Mouse (Mus musculus) G1E-ER4 (cell line): ENCODE results near the gene Ptpn14. TPM values are rescaled to one million over a fixed set of nuclear protein-coding genes. Genes with fewer than 3 reads are reported as not detected.

Source experiments
- GATA1 ChIP-seq: IDR thresholded peaks from one replicate; pipeline ENCODE4 v1.8.0; 2012; ENCODE audit warnings: low read length, inconsistent platforms
- polyA plus RNA-seq: library from polyadenylated mRNA; stranded (reverse); fragments of >175 nt; gene quantifications from 2 replicates; pipeline ENCODE4 v1.2.3, GENCODE M21; 2012

Gene Ptpn14
- polyA plus RNA-seq, 1 experiment = not detected

- no peak for TF ChIP-seq GATA1
Measured at GRCm38 (mm10) chr1:189919756-189920155, 191.7 kb downstream of the Ptpn14 start.

- no peak for TF ChIP-seq GATA1
Measured at GRCm38 (mm10) chr1:189920701-189921567, 192.9 kb downstream of the Ptpn14 start.

DNA sequence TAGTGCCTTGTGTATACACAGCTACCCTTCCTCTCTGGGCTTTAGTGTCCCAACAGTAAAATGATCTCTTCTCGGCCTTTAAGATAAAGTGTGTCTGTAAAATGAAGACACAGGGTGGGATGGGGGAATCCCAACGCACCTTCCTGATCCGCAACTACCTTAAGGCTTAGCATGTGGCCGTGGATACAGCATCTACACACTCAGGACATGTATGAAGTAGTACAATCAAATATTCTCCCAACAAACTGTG, 193.4 kb downstream of the Ptpn14 start:
- TF ChIP-seq GATA1 = no peak

- TF ChIP-seq GATA1 = no peak
Measured at GRCm38 (mm10) chr1:189921818-189922592, 193.9 kb downstream of the Ptpn14 start, which contains the start of gene Smyd2. Gene Smyd2, minus strand, starts transcription at chr1:189922363.

DNA sequence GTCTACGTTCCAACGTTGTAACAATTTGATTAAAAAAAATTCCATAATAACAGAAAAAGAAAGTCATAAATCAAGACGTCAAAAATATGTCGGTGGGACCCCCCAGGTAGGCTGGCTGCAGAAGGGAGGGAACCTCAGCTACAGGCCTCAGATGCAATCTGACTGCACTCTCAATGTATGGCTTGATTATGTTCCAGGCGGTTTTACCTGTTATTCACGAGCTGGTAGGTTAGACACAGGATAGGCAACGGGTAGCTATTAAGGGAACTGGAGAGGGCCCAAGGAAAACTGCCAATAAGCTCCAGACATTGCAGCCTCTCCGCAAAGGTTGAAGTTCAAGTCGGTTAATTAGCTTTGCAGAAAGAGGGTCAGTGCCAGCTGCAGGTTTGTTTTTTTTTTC, 194.7 kb downstream of the Ptpn14 start:
- no peak for TF ChIP-seq GATA1

DNA sequence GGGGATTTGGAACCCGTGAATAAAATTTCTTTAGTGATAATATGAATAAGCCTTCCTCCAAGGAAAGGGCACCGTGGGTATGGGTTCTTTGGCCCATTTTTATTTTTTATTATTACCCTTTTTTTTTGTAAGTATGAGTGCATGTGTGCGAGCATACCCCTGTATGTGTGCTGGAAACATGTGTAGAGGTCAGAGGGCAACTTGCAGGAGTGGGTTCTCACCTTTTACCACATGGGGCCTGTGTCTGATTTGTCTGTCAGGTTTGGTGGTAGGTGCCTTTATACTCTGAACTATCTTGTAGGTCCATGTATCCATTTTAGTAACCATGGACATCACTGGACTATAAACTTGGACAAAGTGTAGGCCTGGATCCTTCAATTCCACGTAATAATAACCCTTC, 195.1 kb downstream of the Ptpn14 start:
- no peak for TF ChIP-seq GATA1

GRCm38 (mm10) chr1:189923871-189924568, 196.0 kb downstream of the Ptpn14 start:
- TF ChIP-seq GATA1 = no peak

DNA sequence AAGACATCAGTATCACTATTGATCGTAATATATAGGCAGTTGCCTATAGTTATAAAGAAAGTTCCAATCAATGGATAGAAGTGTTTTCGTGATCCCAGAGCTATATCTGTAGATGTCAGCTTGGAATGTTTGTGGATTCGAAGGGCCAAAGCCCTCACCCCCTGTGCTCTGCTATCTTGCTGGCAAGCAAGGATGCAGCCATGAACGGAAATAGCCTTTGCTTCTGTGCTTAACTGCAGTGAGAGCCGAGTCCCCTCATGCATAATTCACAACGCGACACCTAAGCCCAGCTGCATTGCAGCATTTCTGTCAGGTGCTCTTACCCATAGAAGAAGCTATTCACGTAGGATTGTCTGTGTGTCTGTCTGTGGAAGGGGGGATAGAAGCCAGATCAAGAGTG, 198.2 kb downstream of the Ptpn14 start:
- no peak for TF ChIP-seq GATA1

Other genes starting within 250 kb of the Ptpn14 start
- gene Cenpf, start 40.2 kb upstream of the Ptpn14 start, polyA plus RNA-seq = 2.7 and 3.5 TPM in 2 replicates
- gene Smyd2, start 194.1 kb downstream of the Ptpn14 start, polyA plus RNA-seq = not detected in 2 replicates